Mouse (Mus musculus) c-Kit-positive CD71-negative TER-119-negative erythroid progenitor cells, embryonic 14.5 days (primary cell): Measurements from ENCODE around the gene Rnft2.

Experiments
- DNase-seq: peaks from one replicate; pipeline ENCODE4 v3.0.0-alpha.2; 2013; ENCODE audit warnings: low read depth

Gene Rnft2

GRCm38 (mm10) chr5:118250987-118251386 is 6.1 kb upstream of the Rnft2 start:
- DNase-seq: no peak

- DNase-seq: no peak
Measured at GRCm38 (mm10) chr5:118247378-118247777, 2.5 kb upstream of the Rnft2 start.

GRCm38 (mm10) chr5:118245606-118246308 is 841 bp upstream of the Rnft2 start:
- no peak for DNase-seq

GRCm38 (mm10) chr5:118239671-118240070 is 5.2 kb downstream of the Rnft2 start:
- no peak for DNase-seq

GRCm38 (mm10) chr5:118236891-118237290 is 8.0 kb downstream of the Rnft2 start:
- DNase-seq: no peak

GRCm38 (mm10) chr5:118230071-118230611 is 14.8 kb downstream of the Rnft2 start:
- no peak for DNase-seq

GRCm38 (mm10) chr5:118223142-118223757 is 21.7 kb downstream of the Rnft2 start:
- DNase-seq: no peak

- no peak for DNase-seq
Measured at GRCm38 (mm10) chr5:118217410-118217809, 27.5 kb downstream of the Rnft2 start.

- DNase-seq: peak; percentile 17
Measured at GRCm38 (mm10) chr5:118214418-118215154, 30.3 kb downstream of the Rnft2 start.

GRCm38 (mm10) chr5:118214012-118214411 is 30.9 kb downstream of the Rnft2 start:
- DNase-seq: no peak

GRCm38 (mm10) chr5:118205852-118206251 is 39.1 kb downstream of the Rnft2 start:
- DNase-seq: no peak

- DNase-seq: peak; percentile 13
Measured at GRCm38 (mm10) chr5:118204675-118205440, 40.1 kb downstream of the Rnft2 start.

GRCm38 (mm10) chr5:118199670-118200069 is 45.2 kb downstream of the Rnft2 start:
- no peak for DNase-seq

GRCm38 (mm10) chr5:118197421-118197820 is 47.5 kb downstream of the Rnft2 start:
- no peak for DNase-seq

- DNase-seq: no peak
Measured at GRCm38 (mm10) chr5:118192221-118192620, 52.7 kb downstream of the Rnft2 start.

GRCm38 (mm10) chr5:118190491-118190890 is 54.4 kb downstream of the Rnft2 start:
- no peak for DNase-seq

- DNase-seq: no peak
Measured at GRCm38 (mm10) chr5:118188356-118188755, 56.6 kb downstream of the Rnft2 start.

GRCm38 (mm10) chr5:118186903-118187633 is 57.8 kb downstream of the Rnft2 start:
- DNase-seq: no peak

GRCm38 (mm10) chr5:118177640-118178039 is 67.3 kb downstream of the Rnft2 start:
- no peak for DNase-seq

- no peak for DNase-seq
Measured at GRCm38 (mm10) chr5:118175137-118175536, 69.8 kb downstream of the Rnft2 start.

- no peak for DNase-seq
Measured at GRCm38 (mm10) chr5:118174310-118175009, 70.5 kb downstream of the Rnft2 start.
